Mouse (Mus musculus) cortical plate, adult 2 months (tissue): ENCODE data around the gene Cd6.

ENCODE experiments used
- CTCF ChIP-seq: fragments of 200-500 bp; IDR thresholded peaks from 2 replicates; pipeline ENCODE4 v1.5.1; 2011; ENCODE audit warnings: mild to moderate bottlenecking, control low read depth, low read length; ENCODE audit not compliant: insufficient read depth; ENCODE audit errors: extremely low read depth
- POLR2A ChIP-seq: fragments of 200-500 bp; IDR thresholded peaks from 2 replicates; pipeline ENCODE4 v1.6.1; 2011; ENCODE audit warnings: mild to moderate bottlenecking, low read length, control low read depth; ENCODE audit not compliant: insufficient read depth; ENCODE audit errors: extremely low read depth

GRCm38 (mm10) chr19:10739916-10740315 lies 89.9 kb downstream of the Cd6 start:
- TF ChIP-seq CTCF (no peak), POLR2A (no peak)
